Mouse (Mus musculus) kidney, embryonic 16.5 days (tissue): ENCODE results near the gene Cd83. TPM values are rescaled to one million over a fixed set of nuclear protein-coding genes. Genes with fewer than 3 reads are reported as not detected.

Source experiments
- ATAC-seq: fragments of 200-750 bp; cut with Nextera tagmentation; 2 replicates; pipeline ENCODE4 v1.8.0; 2017; ENCODE audit warnings: moderate TSS enrichment; ENCODE audit not compliant: low FRiP score, low TSS enrichment
- H3K27ac ChIP-seq: fragments of 300-500 bp; sonication (generic); 2 replicates; pipeline ENCODE4 v1.5.1; 2014; ENCODE audit warnings: low read length
- H3K27me3 ChIP-seq: fragments of 300-500 bp; sonication (generic); 2 replicates; pipeline ENCODE4 v1.6.1; 2014; ENCODE audit warnings: low read length, control low read depth, mixed read lengths; ENCODE audit not compliant: insufficient read depth
- H3K36me3 ChIP-seq: fragments of 300-500 bp; sonication (generic); 2 replicates; pipeline ENCODE4 v1.6.1; 2014; ENCODE audit warnings: low read length, control low read depth, mixed read lengths; ENCODE audit not compliant: insufficient read depth
- H3K4me1 ChIP-seq: fragments of 300-500 bp; sonication (generic); 2 replicates; pipeline ENCODE4 v1.6.1; 2014; ENCODE audit warnings: low read length, control low read depth, mixed read lengths; ENCODE audit not compliant: insufficient read depth
- H3K4me2 ChIP-seq: fragments of 300-500 bp; sonication (generic); replicated peaks from 2 replicates; pipeline ENCODE4 v1.6.1; 2014; ENCODE audit warnings: low read depth, low read length
- H3K4me3 ChIP-seq: fragments of 300-500 bp; sonication (generic); 2 replicates; pipeline ENCODE4 v1.5.1; 2014; ENCODE audit warnings: mild to moderate bottlenecking, low read length
- H3K9ac ChIP-seq: fragments of 300-500 bp; sonication (generic); replicated peaks from 2 replicates; pipeline ENCODE4 v1.6.1; 2014; ENCODE audit warnings: low read length
- H3K9me3 ChIP-seq: fragments of 300-500 bp; sonication (generic); 2 replicates; pipeline ENCODE4 v1.6.1; 2016; ENCODE audit warnings: low read length, control low read depth
- WGBS: fragments of 180-500 bp; shearing (Covaris S2); extraction: QIAGEN DNeasy Blood & Tissue Kit; methylation state at CpG from one replicate; pipeline ENCODE4 v1.1.7; 2014; 5-methylcytosine and 5-hydroxymethylcytosine counted together
- polyA plus RNA-seq: library from polyadenylated mRNA; unstranded; fragments of >200 nt; fragmentation: Nextera tagmentation; extraction: Ambion mirVana; gene quantifications from 2 replicates; pipeline ENCODE4 v1.2.1, GENCODE M21; 2015

Gene Cd83
- 35.0 and 35.2 TPM in 2 replicates for polyA plus RNA-seq

GRCm38 (mm10) chr13:43784725-43785711 is at the start of gene Cd83:
TSS of gene Cd83 (plus strand) at chr13:43784775.
- Histone ChIP-seq H3K9ac (peak within 1 kb of the TSS; percentile 78), H3K4me1 (peaks cover 45% of the 10 kb centered on the region), H3K27me3 (no peaks in the 10 kb centered on the region), H3K9me3 (no peaks in the 10 kb centered on the region), H3K4me2 (peak within 1 kb of the TSS; percentile 95), H3K27ac (peak within 1 kb of the TSS; percentile 78), H3K4me3 (peak within 1 kb of the TSS; percentile 58), H3K36me3 (no peaks in the 10 kb centered on the region)
- WGBS: 2% methylated on average over 70 of the region's 73 CpGs
- peak; percentile 81 for ATAC-seq

DNA sequence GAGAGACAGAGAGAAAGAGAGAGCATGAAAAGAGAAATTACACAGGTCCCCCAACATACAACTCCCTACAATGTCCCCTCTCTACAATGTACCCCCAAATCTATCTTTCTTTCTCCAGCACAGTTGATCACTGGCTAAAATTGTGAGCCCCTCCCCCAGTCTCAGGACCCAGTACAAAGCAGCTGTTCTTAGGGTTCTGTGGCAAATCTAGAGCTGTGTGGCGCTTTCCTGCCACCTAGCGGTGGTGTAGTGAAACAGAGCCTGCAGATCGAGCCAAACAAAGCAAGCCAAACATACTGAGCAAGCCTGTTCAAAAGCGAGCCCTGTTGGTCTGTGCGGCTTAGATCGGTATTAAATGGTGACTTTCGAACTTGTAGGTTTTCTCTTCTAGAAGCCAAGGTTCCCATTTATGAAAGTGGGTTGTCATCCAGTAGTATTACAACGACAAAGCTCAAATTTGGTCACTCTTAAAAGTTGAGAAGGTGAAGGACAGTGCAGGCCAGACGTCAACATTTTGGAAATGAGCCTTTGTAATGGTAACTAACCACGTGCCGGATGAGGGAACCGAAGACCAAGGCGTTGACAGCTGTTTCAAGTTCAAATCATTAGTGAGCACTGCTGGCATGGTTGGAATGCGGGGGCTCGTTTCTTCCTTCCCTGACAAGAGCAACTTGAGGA is 44.8 kb upstream of the Cd83 start:
- 31% methylated on average over 15 of the region's 15 CpGs for WGBS
- 0 out of 2 replicates have a peak, but pooled peaks cover 3% of the 10 kb centered on the region for H3K4me1 ChIP-seq
- ATAC-seq: peak; percentile 59; the same call in 1 of the 2 replicates
- H3K27ac ChIP-seq: no peak overlapping the region
- no peak overlapping the region for H3K4me2 ChIP-seq
- no peak overlapping the region for H3K9ac ChIP-seq
- peaks cover 6% of the 10 kb centered on the region; the same call in 1 of the 2 replicates for H3K9me3 ChIP-seq
- H3K4me3 ChIP-seq: no peak overlapping the region
- no peaks in the 10 kb centered on the region for H3K36me3 ChIP-seq
- H3K27me3 ChIP-seq: no peaks in the 10 kb centered on the region

DNA sequence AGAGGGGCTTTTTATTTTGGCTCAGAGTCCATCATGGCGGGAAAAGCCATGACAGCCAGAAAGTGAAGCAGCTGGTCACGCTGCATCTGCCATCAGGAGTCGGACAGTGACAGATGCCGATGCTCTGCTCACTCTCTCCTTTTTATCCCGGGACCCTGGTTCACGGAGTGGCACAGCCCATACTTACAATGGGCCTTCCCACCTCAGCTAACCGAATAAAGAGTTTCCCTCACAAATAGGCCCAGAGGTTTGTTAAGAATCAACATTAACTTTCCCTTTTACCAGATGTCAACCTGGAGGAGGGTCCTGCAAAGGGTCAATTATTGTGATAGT is 44.3 kb upstream of the Cd83 start:
- Histone ChIP-seq H3K9ac (no peak overlapping the region), H3K4me2 (no peak overlapping the region), H3K36me3 (no peaks in the 10 kb centered on the region), H3K4me3 (no peak overlapping the region), H3K27me3 (no peaks in the 10 kb centered on the region), H3K4me1 (0 out of 2 replicates have a peak, but pooled peaks cover 3% of the 10 kb centered on the region), H3K27ac (no peak overlapping the region), H3K9me3 (peaks cover 6% of the 10 kb centered on the region; the same call in 1 of the 2 replicates)
- 78% methylated on average over 7 of the region's 7 CpGs for WGBS
- ATAC-seq: no peak

DNA sequence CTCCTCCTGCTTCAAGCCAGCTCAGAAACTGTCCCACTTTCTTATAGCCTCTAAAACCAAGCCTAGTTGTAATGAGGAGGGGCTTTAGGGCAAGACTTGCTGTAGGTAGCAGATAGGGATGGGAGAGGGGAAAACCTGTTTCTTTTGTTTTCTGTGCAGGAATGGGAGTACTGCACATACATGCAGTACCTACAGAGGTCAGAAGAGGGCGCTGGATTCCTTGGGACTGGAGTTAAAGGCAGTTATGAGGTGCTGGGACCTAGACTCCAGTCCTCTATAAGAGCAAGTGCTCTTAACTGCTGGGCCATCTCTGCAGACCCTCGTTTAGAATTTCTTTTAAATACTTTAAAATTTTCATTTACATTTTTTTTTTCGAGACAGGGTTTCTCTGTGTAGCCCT is 41.9 kb upstream of the Cd83 start:
- no peak for ATAC-seq
- Histone ChIP-seq H3K27ac (no peak overlapping the region), H3K9me3 (peaks cover 6% of the 10 kb centered on the region; the same call in 1 of the 2 replicates), H3K27me3 (no peaks in the 10 kb centered on the region), H3K9ac (no peak overlapping the region), H3K4me1 (0 out of 2 replicates have a peak, but pooled peaks cover 3% of the 10 kb centered on the region), H3K4me3 (no peak overlapping the region), H3K4me2 (no peak overlapping the region), H3K36me3 (no peaks in the 10 kb centered on the region)
- 70% methylated on average over 3 of the region's 3 CpGs for WGBS

- Histone ChIP-seq H3K27me3 (no peaks in the 10 kb centered on the region), H3K4me3 (no peak overlapping the region), H3K9ac (no peak overlapping the region), H3K27ac (no peak overlapping the region), H3K4me1 (0 out of 2 replicates have a peak, but pooled peaks cover 3% of the 10 kb centered on the region), H3K36me3 (no peaks in the 10 kb centered on the region), H3K9me3 (peaks cover 6% of the 10 kb centered on the region; the same call in 1 of the 2 replicates), H3K4me2 (no peak overlapping the region)
- WGBS: 86% methylated on average over 7 of the region's 7 CpGs
- no peak for ATAC-seq
Observed at GRCm38 (mm10) chr13:43744259-43744658, 40.3 kb upstream of the Cd83 start.

- peaks cover 3% of the 10 kb centered on the region for H3K4me1 ChIP-seq
- H3K9me3 ChIP-seq: no peaks in the 10 kb centered on the region
- H3K4me3 ChIP-seq: no peak overlapping the region
- no peaks in the 10 kb centered on the region for H3K27me3 ChIP-seq
- WGBS: 60% methylated on average over 3 of the region's 3 CpGs
- H3K4me2 ChIP-seq: no peak overlapping the region
- no peak overlapping the region for H3K27ac ChIP-seq
- no peak overlapping the region for H3K9ac ChIP-seq
- no peaks in the 10 kb centered on the region for H3K36me3 ChIP-seq
- no peak for ATAC-seq
Observed at GRCm38 (mm10) chr13:43750301-43750700, 34.3 kb upstream of the Cd83 start.

DNA sequence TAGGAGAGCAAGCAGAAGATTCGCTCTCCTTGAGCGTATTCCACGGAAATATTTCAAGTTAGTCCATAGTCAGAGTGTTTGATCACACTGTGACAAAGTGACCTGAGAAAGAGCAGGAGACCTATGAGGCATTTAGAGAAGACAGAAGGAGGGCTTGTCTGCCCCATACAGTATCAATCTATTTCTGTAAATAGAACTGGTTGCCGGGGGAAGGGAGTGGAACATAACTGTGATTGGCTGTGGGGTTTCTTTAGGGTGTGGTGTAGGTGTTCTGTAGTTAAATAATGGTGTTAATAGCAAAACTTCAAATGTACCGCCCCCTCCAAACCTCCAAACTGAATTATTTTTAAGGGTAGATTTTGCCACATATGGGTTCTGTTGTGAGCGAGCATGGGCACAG is 33.6 kb upstream of the Cd83 start:
- Histone ChIP-seq H3K27ac (no peak overlapping the region), H3K36me3 (no peaks in the 10 kb centered on the region), H3K27me3 (0 out of 2 replicates have a peak, but pooled peaks cover 2% of the 10 kb centered on the region), H3K4me1 (peaks cover 3% of the 10 kb centered on the region), H3K9ac (no peak overlapping the region), H3K4me2 (no peak overlapping the region), H3K9me3 (no peaks in the 10 kb centered on the region), H3K4me3 (no peak overlapping the region)
- 75% methylated on average over 6 of the region's 6 CpGs for WGBS
- ATAC-seq: no peak

DNA sequence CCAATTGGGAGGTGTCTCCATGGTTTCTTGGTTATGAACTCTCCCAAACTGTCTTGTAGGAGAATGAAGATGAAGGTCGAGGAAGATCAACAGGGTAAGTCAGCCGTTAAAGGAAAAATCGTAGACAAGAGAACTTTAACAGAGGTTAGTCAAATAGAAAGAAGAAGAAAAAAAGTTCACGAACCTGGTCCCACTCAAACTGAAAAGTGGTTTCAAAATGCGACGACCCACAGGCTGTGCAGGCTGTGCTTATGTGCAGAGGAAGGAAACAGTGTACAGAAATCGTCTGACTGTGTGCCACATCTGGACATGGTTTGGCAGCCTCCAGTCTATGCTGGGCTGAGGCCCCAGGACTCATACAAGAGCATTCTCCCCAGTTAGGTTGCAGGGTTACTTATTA is 32.2 kb upstream of the Cd83 start:
- 0 out of 2 replicates have a peak, but pooled peaks cover 2% of the 10 kb centered on the region for H3K27me3 ChIP-seq
- WGBS: 73% methylated on average over 7 of the region's 7 CpGs
- no peak overlapping the region for H3K9ac ChIP-seq
- no peaks in the 10 kb centered on the region for H3K36me3 ChIP-seq
- H3K4me1 ChIP-seq: peaks cover 3% of the 10 kb centered on the region
- ATAC-seq: no peak
- no peaks in the 10 kb centered on the region for H3K9me3 ChIP-seq
- H3K4me2 ChIP-seq: no peak overlapping the region
- H3K27ac ChIP-seq: no peak overlapping the region
- H3K4me3 ChIP-seq: no peak overlapping the region

DNA sequence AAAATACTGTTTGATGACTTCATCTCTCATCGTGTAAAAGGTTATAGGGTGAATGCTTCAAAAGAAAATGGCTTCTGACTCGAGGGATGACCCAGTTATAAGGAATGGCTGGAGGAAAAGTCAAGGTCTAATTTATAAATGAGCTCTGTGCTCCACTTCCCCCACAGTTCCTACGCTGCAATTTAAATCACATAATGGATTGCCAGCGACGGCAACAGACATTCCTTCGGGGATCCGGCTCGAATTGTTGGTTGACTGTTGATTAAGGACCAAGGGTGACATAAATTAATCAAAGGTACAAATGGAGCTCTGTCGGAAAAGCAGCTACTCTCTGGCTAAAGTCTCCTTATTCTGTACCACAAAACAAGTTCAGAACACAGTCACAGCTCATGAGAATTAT is 30.9 kb upstream of the Cd83 start:
- Histone ChIP-seq H3K4me2 (no peak overlapping the region), H3K36me3 (no peaks in the 10 kb centered on the region), H3K27me3 (0 out of 2 replicates have a peak, but pooled peaks cover 2% of the 10 kb centered on the region), H3K27ac (peak overlapping the region; percentile 58), H3K9me3 (no peaks in the 10 kb centered on the region), H3K9ac (no peak overlapping the region), H3K4me3 (no peak overlapping the region), H3K4me1 (peaks cover 3% of the 10 kb centered on the region)
- no peak for ATAC-seq
- WGBS: 16% methylated on average over 9 of the region's 9 CpGs
